30 mouse cellular contexts compared by ENCODE assay signal in genomic region chr12:100877936-100878335, GRCm38 (mm10). TPM values are rescaled to one million over a fixed set of nuclear protein-coding genes. Genes with fewer than 3 reads are reported as not detected.
DNase-seq lines count a peak whose midpoint lies in the region; ATAC-seq and TF ChIP-seq lines count a peak whose summit lies in the region.
"Had no signal": no experiment of that assay in that cellular context is flagged by ENCODE, and none has a peak within 500 bp of the region (broad histone marks: within the 10 kb centered on the region; RNA-seq: fewer than 3 reads in every experiment).

No protein-coding gene starts in this region.

- TF ChIP-seq POLR2A in lung, adult 2 months (IDR thresholded peaks at IDR 0.05; ENCODE audit: borderline replicate concordance, extremely low read depth, low read depth, low read length) = no peak
- no peak for TF ChIP-seq POLR2A in bone marrow, adult 2 months (IDR thresholded peaks at IDR 0.05; ENCODE audit: borderline replicate concordance, control insufficient read depth, low read depth, low read length)

- DNase-seq in heart, adult 11 months = peak; percentile 87
- DNase-seq in heart, postnatal 10 days = no peak
- no peak for DNase-seq in lung, embryonic 14.5 days
- DNase-seq in lung, adult 2 months = no peak
- DNase-seq in kidney, postnatal 4 days = no peak
- DNase-seq in heart, adult 18-20 months = no peak
- DNase-seq: adrenal gland, postnatal 14 days; B cell, adult 2 months; cerebellum, adult 9-10 months; gastrocnemius, postnatal 14 days; heart, adult 2 months; kidney, adult 8-10 months; layer of hippocampus, postnatal 36 days; retina, postnatal 1 day; right cerebral cortex, postnatal 14 days had no signal

- intact Hi-C loops in heart, postnatal 10 days (cut with DNase I) = no loop called here

- no peak for TF ChIP-seq CTCF in lung, embryonic 14.5 days (IDR thresholded peaks at IDR 0.05; ENCODE audit: low read depth)
- no peak for TF ChIP-seq CTCF in lung, adult 2 months (IDR thresholded peaks at IDR 0.05; ENCODE audit: insufficient read depth, low read length)
- no peak for TF ChIP-seq CTCF in bone marrow, adult 2 months (IDR thresholded peaks at IDR 0.05; ENCODE audit: control insufficient read depth, insufficient read depth, low read length)

- H3K9me3 ChIP-seq in lung, embryonic 14.5 days (ENCODE audit: low read depth, low read length) = no peaks in the 10 kb centered on the region
- H3K9me3 ChIP-seq: G1E; heart, embryonic 12.5 days; lung, embryonic 15.5 days; megakaryocyte, embryonic 14.5 days; midbrain, embryonic 15.5 days; neural tube, embryonic 15.5 days; stomach, embryonic 15.5 days had no signal

- no peaks in the 10 kb centered on the region for H3K4me1 ChIP-seq in lung, embryonic 14.5 days (ENCODE audit: insufficient read depth)
- no peaks in the 10 kb centered on the region for H3K4me1 ChIP-seq in lung, adult 2 months (ENCODE audit: control insufficient read depth, insufficient read depth, low read length)
- H3K4me1 ChIP-seq in bone marrow, adult 2 months (ENCODE audit: control insufficient read depth, insufficient read depth, low read length) = no peaks in the 10 kb centered on the region; the same call in 1 of the 2 replicates
- H3K4me1 ChIP-seq: heart, embryonic 12.5 days; lung, embryonic 15.5 days; midbrain, embryonic 15.5 days; neural tube, embryonic 15.5 days; stomach, embryonic 15.5 days had no signal

- no peak overlapping the region for H3K4me2 ChIP-seq in lung, embryonic 14.5 days
- H3K4me2 ChIP-seq: heart, embryonic 12.5 days; liver, embryonic 11.5 days; lung, embryonic 15.5 days; midbrain, embryonic 15.5 days; neural tube, embryonic 15.5 days; stomach, embryonic 15.5 days had no signal

- H3K36me3 ChIP-seq in lung, embryonic 14.5 days (ENCODE audit: insufficient read depth) = no peaks in the 10 kb centered on the region
- H3K36me3 ChIP-seq: G1E; heart, embryonic 12.5 days; lung, embryonic 15.5 days; midbrain, embryonic 15.5 days; neural tube, embryonic 15.5 days; stomach, embryonic 15.5 days had no signal

- 0 out of 2 replicates have a peak, but pooled peaks have one; percentile 41 for ATAC-seq in lung, embryonic 14.5 days (ENCODE audit: insufficient read depth)
- peak; percentile 78 for ATAC-seq in megakaryocyte progenitor cell, adult 5-6 weeks (replicated peaks; ENCODE audit: poor library complexity)
- ATAC-seq: forebrain, embryonic 14.5 days; intestine, embryonic 16.5 days; midbrain, embryonic 15.5 days had no signal

- 71% methylated on average over 6 of the region's 6 CpGs for WGBS in lung, embryonic 14.5 days
- 75% methylated on average over 6 of the region's 6 CpGs for WGBS in lung, adult 2 months
- 21% methylated on average over 6 of the region's 6 CpGs for WGBS in bone marrow, adult 2 months

- no peak overlapping the region for H3K9ac ChIP-seq in lung, embryonic 14.5 days
- H3K9ac ChIP-seq: heart, embryonic 12.5 days; lung, embryonic 15.5 days; midbrain, embryonic 15.5 days; neural tube, embryonic 15.5 days; stomach, embryonic 15.5 days had no signal

- H3K27me3 ChIP-seq in lung, embryonic 14.5 days (ENCODE audit: insufficient read depth, low read length) = no peaks in the 10 kb centered on the region
- H3K27me3 ChIP-seq: CH12.LX; lung, embryonic 15.5 days; midbrain, embryonic 15.5 days; neural tube, embryonic 15.5 days; stomach, embryonic 15.5 days had no signal

- H3K4me3 ChIP-seq in lung, embryonic 14.5 days (ENCODE audit: low read depth, low read length) = no peak overlapping the region
- H3K4me3 ChIP-seq in lung, adult 2 months (replicated peaks; ENCODE audit: extremely low read depth, low read depth, low read length) = no peak overlapping the region
- no peak overlapping the region for H3K4me3 ChIP-seq in bone marrow, adult 2 months (replicated peaks; ENCODE audit: control insufficient read depth, low read depth, low read length)
- H3K4me3 ChIP-seq: heart, adult 2 months; heart, embryonic 12.5 days; lung, embryonic 15.5 days; megakaryocyte, embryonic 14.5 days; midbrain, embryonic 15.5 days; neural tube, embryonic 15.5 days; stomach, embryonic 15.5 days had no signal

- H3K27ac ChIP-seq in lung, embryonic 14.5 days (ENCODE audit: low read depth) = no peak overlapping the region
- H3K27ac ChIP-seq in bone marrow, adult 2 months (ENCODE audit: control insufficient read depth, insufficient read depth, low read depth, low read length, poor library complexity) = peak overlapping the region; percentile 45; the same call in 1 of the 2 replicates
- H3K27ac ChIP-seq: heart, adult 2 months; hindbrain, postnatal 0 days; kidney, postnatal 0 days; lung, embryonic 15.5 days; midbrain, embryonic 15.5 days; neural tube, embryonic 15.5 days; stomach, embryonic 15.5 days had no signal

RNA-seq across cellular contexts. Expression of gene Gpr68, which starts 30.1 kb away (rescaled TPM):
- under 1 TPM; 0.55 to 0.81 TPM for total RNA-seq in heart, postnatal 10 days (2021)
- 0.20 and 0.32 TPM in 2 replicates for polyA plus RNA-seq in lung, embryonic 14.5 days (2014; fragmentation: Nextera tagmentation; extraction: Ambion mirVana)
- 3.2 and 4.2 TPM in 2 replicates for polyA plus RNA-seq in lung, adult 2 months (2012; rRNA removed)
- polyA plus RNA-seq in bone marrow, adult 2 months (2011; ENCODE audit: insufficient read depth, insufficient read length, low replicate concordance, missing spikeins) = 1.4 TPM in 1 of 2 replicates, not detected in the other
- 0.37 and 0.39 TPM in 2 replicates for total RNA-seq in megakaryocyte progenitor cell, adult 5-6 weeks (2015)
- 0.08 and 1.1 TPM in 2 replicates for total RNA-seq in megakaryocyte progenitor cell, adult 5-6 weeks (2017)
- 1 to 10 TPM in 1 of 2 experiments, under 1 TPM in 1; 0.45 to 1.5 TPM for total RNA-seq in heart, adult 18-20 months (2021)
- polyA plus RNA-seq: G1E had no signal
